Mouse (Mus musculus): ENCODE results near the gene Runx1. TPM values are rescaled to one million over a fixed set of nuclear protein-coding genes. Genes with fewer than 3 reads are reported as not detected.

Runx1 gene
- polyA plus RNA-seq, 1 experiment from 2014 or later: 0.59 TPM

- 89% methylated on average over 8 of the region's 8 CpGs for WGBS
- Histone ChIP-seq H3K4me3 (ENCODE audit: low read depth, low read length) (no peak overlapping the region), H3K36me3 (ENCODE audit: control insufficient read depth, insufficient read depth, low read length) (no peaks in the 10 kb centered on the region), H3K9me3 (ENCODE audit: control insufficient read depth, low read length) (no peaks in the 10 kb centered on the region), H3K4me1 (ENCODE audit: control insufficient read depth, insufficient read depth, low read length) (no peaks in the 10 kb centered on the region), H3K27ac (ENCODE audit: low read depth, low read length) (no peak overlapping the region), H3K4me2 (ENCODE audit: low read depth, low read length) (no peak overlapping the region), H3K9ac (replicated peaks; ENCODE audit: low read depth, low read length) (no peak overlapping the region), H3K27me3 (ENCODE audit: control insufficient read depth, insufficient read depth, low read length) (no peaks in the 10 kb centered on the region)
- ATAC-seq (ENCODE audit: low read depth): no peak
These were observed 72.8 kb downstream of the Runx1 start for GRCm38 (mm10) chr16:92753139-92753538.

DNA sequence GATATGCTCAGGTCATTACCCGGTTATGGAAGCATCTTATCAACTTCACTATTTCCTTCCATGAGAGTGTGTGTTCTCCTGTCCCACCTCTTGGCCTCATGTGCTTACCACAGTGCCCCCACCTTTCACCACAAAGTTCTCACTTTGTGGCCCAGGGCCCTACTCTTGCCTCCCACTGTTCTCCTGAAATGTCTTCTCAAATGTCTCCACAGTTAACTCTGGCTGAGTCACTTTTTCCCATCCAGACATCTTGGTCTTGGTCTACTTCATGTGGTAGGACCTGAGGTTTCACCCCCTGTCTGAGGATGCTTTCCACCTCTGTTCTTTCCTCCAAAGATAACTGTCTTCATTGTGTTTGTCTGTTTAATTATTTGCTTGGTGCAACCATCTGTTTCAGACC lies 77.7 kb downstream of the Runx1 start:
- WGBS: 97% methylated on average over 1 of the region's 1 CpGs
- Histone ChIP-seq H3K9ac (replicated peaks; ENCODE audit: low read depth, low read length) (no peak overlapping the region), H3K4me3 (ENCODE audit: low read depth, low read length) (no peak overlapping the region), H3K27ac (ENCODE audit: low read depth, low read length) (no peak overlapping the region), H3K4me2 (ENCODE audit: low read depth, low read length) (no peak overlapping the region), H3K9me3 (ENCODE audit: control insufficient read depth, low read length) (no peaks in the 10 kb centered on the region), H3K27me3 (ENCODE audit: control insufficient read depth, insufficient read depth, low read length) (no peaks in the 10 kb centered on the region), H3K4me1 (ENCODE audit: control insufficient read depth, insufficient read depth, low read length) (no peaks in the 10 kb centered on the region), H3K36me3 (ENCODE audit: control insufficient read depth, insufficient read depth, low read length) (no peaks in the 10 kb centered on the region)
- ATAC-seq (ENCODE audit: low read depth): no peak

- H3K4me1 ChIP-seq (ENCODE audit: control insufficient read depth, insufficient read depth, low read length): no peaks in the 10 kb centered on the region
- H3K9ac ChIP-seq (replicated peaks; ENCODE audit: low read depth, low read length): no peak overlapping the region
- no peak overlapping the region for H3K4me3 ChIP-seq (ENCODE audit: low read depth, low read length)
- no peak overlapping the region for H3K4me2 ChIP-seq (ENCODE audit: low read depth, low read length)
- no peaks in the 10 kb centered on the region for H3K36me3 ChIP-seq (ENCODE audit: control insufficient read depth, insufficient read depth, low read length)
- H3K27ac ChIP-seq (ENCODE audit: low read depth, low read length): no peak overlapping the region
- no peaks in the 10 kb centered on the region for H3K27me3 ChIP-seq (ENCODE audit: control insufficient read depth, insufficient read depth, low read length)
- WGBS: 94% methylated on average over 2 of the region's 2 CpGs
- no peak for ATAC-seq (ENCODE audit: low read depth)
- H3K9me3 ChIP-seq (ENCODE audit: control insufficient read depth, low read length): no peaks in the 10 kb centered on the region
These were observed 78.9 kb downstream of the Runx1 start for GRCm38 (mm10) chr16:92747062-92747461.

DNA sequence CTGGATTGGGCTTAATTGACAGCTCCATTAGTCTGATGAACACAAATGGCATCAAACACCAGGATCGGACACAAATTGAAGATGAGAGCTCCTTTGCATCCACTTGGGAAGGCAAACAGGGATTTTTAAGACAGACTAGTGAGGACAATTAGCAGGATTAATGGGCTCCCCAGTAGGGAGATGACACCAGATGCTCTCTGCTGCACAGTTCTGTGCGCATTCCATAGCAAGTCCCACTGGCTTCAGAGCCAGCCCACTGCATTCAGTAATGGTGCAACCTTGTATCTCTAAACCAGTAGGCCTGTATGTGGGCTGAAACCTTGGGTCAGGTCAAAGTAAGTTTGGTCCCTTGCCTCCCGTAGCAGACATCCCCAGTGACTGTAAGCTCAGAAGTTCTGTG lies 80.7 kb downstream of the Runx1 start:
- Histone ChIP-seq H3K27ac (ENCODE audit: low read depth, low read length) (no peak overlapping the region), H3K4me1 (ENCODE audit: control insufficient read depth, insufficient read depth, low read length) (no peaks in the 10 kb centered on the region), H3K27me3 (ENCODE audit: control insufficient read depth, insufficient read depth, low read length) (no peaks in the 10 kb centered on the region), H3K4me3 (ENCODE audit: low read depth, low read length) (no peak overlapping the region), H3K9me3 (ENCODE audit: control insufficient read depth, low read length) (no peaks in the 10 kb centered on the region), H3K36me3 (ENCODE audit: control insufficient read depth, insufficient read depth, low read length) (no peaks in the 10 kb centered on the region), H3K9ac (replicated peaks; ENCODE audit: low read depth, low read length) (no peak overlapping the region), H3K4me2 (ENCODE audit: low read depth, low read length) (no peak overlapping the region)
- ATAC-seq (ENCODE audit: low read depth): peak; percentile 58; the same call in 1 of the 2 replicates
- WGBS: 47% methylated on average over 3 of the region's 3 CpGs

GRCm38 (mm10) chr16:92744172-92744777 lies 81.7 kb downstream of the Runx1 start:
- 80% methylated on average over 12 of the region's 12 CpGs for WGBS
- Histone ChIP-seq H3K36me3 (ENCODE audit: control insufficient read depth, insufficient read depth, low read length) (no peaks in the 10 kb centered on the region), H3K9ac (replicated peaks; ENCODE audit: low read depth, low read length) (no peak overlapping the region), H3K27me3 (ENCODE audit: control insufficient read depth, insufficient read depth, low read length) (no peaks in the 10 kb centered on the region), H3K27ac (ENCODE audit: low read depth, low read length) (no peak overlapping the region), H3K9me3 (ENCODE audit: control insufficient read depth, low read length) (no peaks in the 10 kb centered on the region), H3K4me3 (ENCODE audit: low read depth, low read length) (no peak overlapping the region), H3K4me1 (ENCODE audit: control insufficient read depth, insufficient read depth, low read length) (no peaks in the 10 kb centered on the region), H3K4me2 (ENCODE audit: low read depth, low read length) (no peak overlapping the region)
- no peak for ATAC-seq (ENCODE audit: low read depth)

- no peak for ATAC-seq (ENCODE audit: low read depth)
- H3K36me3 ChIP-seq (ENCODE audit: control insufficient read depth, insufficient read depth, low read length): no peaks in the 10 kb centered on the region
- H3K27ac ChIP-seq (ENCODE audit: low read depth, low read length): no peak overlapping the region
- no peaks in the 10 kb centered on the region for H3K9me3 ChIP-seq (ENCODE audit: control insufficient read depth, low read length)
- H3K4me2 ChIP-seq (ENCODE audit: low read depth, low read length): no peak overlapping the region
- 83% methylated on average over 4 of the region's 4 CpGs for WGBS
- no peak overlapping the region for H3K4me3 ChIP-seq (ENCODE audit: low read depth, low read length)
- no peaks in the 10 kb centered on the region for H3K27me3 ChIP-seq (ENCODE audit: control insufficient read depth, insufficient read depth, low read length)
- no peak overlapping the region for H3K9ac ChIP-seq (replicated peaks; ENCODE audit: low read depth, low read length)
- no peaks in the 10 kb centered on the region for H3K4me1 ChIP-seq (ENCODE audit: control insufficient read depth, insufficient read depth, low read length)
These were observed 82.2 kb downstream of the Runx1 start for GRCm38 (mm10) chr16:92743755-92744154.

DNA sequence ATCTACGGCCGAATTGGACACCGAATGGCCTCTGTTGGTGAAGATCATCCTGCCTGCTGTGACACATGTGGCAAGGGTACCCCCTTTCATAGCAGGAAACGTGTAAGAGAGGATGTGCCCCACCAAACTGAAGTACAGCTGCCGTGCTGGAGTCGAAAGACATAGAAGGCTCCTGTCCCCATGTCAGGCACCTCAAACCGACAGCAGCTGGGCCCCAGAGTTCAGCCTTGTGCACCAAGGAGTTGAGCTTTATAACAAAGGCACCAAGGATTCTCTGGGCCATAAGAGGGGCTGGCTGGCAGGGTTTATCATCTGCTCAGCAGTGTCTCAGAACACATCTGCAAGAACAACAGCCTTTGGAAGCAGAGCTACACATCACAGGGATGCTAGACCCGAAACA lies 84.6 kb downstream of the Runx1 start:
- H3K9me3 ChIP-seq (ENCODE audit: control insufficient read depth, low read length): no peaks in the 10 kb centered on the region
- H3K4me2 ChIP-seq (ENCODE audit: low read depth, low read length): no peak overlapping the region
- no peaks in the 10 kb centered on the region for H3K36me3 ChIP-seq (ENCODE audit: control insufficient read depth, insufficient read depth, low read length)
- H3K9ac ChIP-seq (replicated peaks; ENCODE audit: low read depth, low read length): no peak overlapping the region
- H3K4me3 ChIP-seq (ENCODE audit: low read depth, low read length): no peak overlapping the region
- no peak overlapping the region for H3K27ac ChIP-seq (ENCODE audit: low read depth, low read length)
- H3K4me1 ChIP-seq (ENCODE audit: control insufficient read depth, insufficient read depth, low read length): no peaks in the 10 kb centered on the region
- ATAC-seq (ENCODE audit: low read depth): no peak
- WGBS: 86% methylated on average over 8 of the region's 8 CpGs
- no peaks in the 10 kb centered on the region for H3K27me3 ChIP-seq (ENCODE audit: control insufficient read depth, insufficient read depth, low read length)

DNA sequence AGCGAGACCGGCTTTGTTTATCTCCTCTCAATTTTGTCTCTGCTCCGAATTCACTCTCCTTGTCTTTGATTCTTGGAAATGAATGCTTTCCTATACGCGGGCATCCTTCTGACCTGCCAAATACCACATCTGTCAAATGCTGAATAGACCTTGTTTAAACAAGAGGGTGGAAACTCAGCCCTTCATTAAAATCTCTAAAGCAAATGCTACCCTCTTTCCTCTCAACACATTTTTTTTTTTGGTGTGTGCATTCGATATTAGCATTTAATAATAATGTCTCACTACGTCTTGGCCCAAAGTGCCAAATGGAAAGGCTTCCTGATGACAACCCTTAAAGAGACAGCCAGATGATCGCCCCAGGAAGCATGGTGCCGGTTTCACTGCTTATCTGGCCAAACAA lies 85.4 kb downstream of the Runx1 start:
- H3K27ac ChIP-seq (ENCODE audit: low read depth, low read length): no peak overlapping the region
- no peak overlapping the region for H3K9ac ChIP-seq (replicated peaks; ENCODE audit: low read depth, low read length)
- no peak overlapping the region for H3K4me2 ChIP-seq (ENCODE audit: low read depth, low read length)
- no peaks in the 10 kb centered on the region for H3K4me1 ChIP-seq (ENCODE audit: control insufficient read depth, insufficient read depth, low read length)
- H3K27me3 ChIP-seq (ENCODE audit: control insufficient read depth, insufficient read depth, low read length): no peaks in the 10 kb centered on the region
- WGBS: 64% methylated on average over 9 of the region's 9 CpGs
- H3K9me3 ChIP-seq (ENCODE audit: control insufficient read depth, low read length): no peaks in the 10 kb centered on the region
- no peak for ATAC-seq (ENCODE audit: low read depth)
- H3K36me3 ChIP-seq (ENCODE audit: control insufficient read depth, insufficient read depth, low read length): no peaks in the 10 kb centered on the region
- H3K4me3 ChIP-seq (ENCODE audit: low read depth, low read length): no peak overlapping the region

DNA sequence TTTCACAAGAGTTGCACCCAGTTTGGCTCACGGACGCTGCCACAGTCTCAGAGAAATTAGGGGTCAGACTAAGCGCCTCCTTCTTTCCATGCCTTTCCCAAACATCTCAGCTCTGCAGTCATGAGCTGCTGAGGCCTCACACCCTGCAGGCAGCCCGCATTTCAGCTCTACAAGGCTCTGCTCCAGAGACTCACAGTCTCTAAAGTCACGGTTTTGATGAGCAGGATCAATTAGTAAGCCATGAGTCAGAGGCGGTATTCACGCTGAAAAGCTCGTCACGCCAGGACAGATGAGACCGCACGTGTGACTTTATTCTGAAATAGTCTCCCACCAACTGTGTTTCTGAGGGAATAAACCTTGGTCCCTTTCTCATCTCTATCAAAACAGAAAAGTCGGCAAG lies 86.0 kb downstream of the Runx1 start:
- Histone ChIP-seq H3K36me3 (ENCODE audit: control insufficient read depth, insufficient read depth, low read length) (no peaks in the 10 kb centered on the region), H3K4me1 (ENCODE audit: control insufficient read depth, insufficient read depth, low read length) (no peaks in the 10 kb centered on the region), H3K27ac (ENCODE audit: low read depth, low read length) (no peak overlapping the region), H3K27me3 (ENCODE audit: control insufficient read depth, insufficient read depth, low read length) (no peaks in the 10 kb centered on the region), H3K4me3 (ENCODE audit: low read depth, low read length) (no peak overlapping the region), H3K9me3 (ENCODE audit: control insufficient read depth, low read length) (no peaks in the 10 kb centered on the region), H3K9ac (replicated peaks; ENCODE audit: low read depth, low read length) (no peak overlapping the region), H3K4me2 (ENCODE audit: low read depth, low read length) (no peak overlapping the region)
- ATAC-seq (ENCODE audit: low read depth): no peak
- 71% methylated on average over 12 of the region's 12 CpGs for WGBS
